Mouse (Mus musculus): ENCODE data around the gene Glis3.

Gene Glis3

GRCm38 (mm10) chr19:28389146-28389545 is 290.7 kb downstream of the Glis3 start:
- in situ Hi-C loops (cut with MboI, MseI) = no loop called here

GRCm38 (mm10) chr19:28383425-28383824 is 296.5 kb downstream of the Glis3 start:
- in situ Hi-C loops (cut with MboI, MseI) = no loop called here

GRCm38 (mm10) chr19:28382168-28382911 is 297.5 kb downstream of the Glis3 start:
- in situ Hi-C loops (cut with MboI, MseI) = no loop called here

GRCm38 (mm10) chr19:28381441-28381840 is 298.4 kb downstream of the Glis3 start:
- in situ Hi-C loops (cut with MboI, MseI) = no loop called here

GRCm38 (mm10) chr19:28380691-28381262 is 299.1 kb downstream of the Glis3 start:
- in situ Hi-C loops (cut with MboI, MseI) = no loop called here

- in situ Hi-C loops (cut with MboI, MseI) = no loop called here
Measured at GRCm38 (mm10) chr19:28377788-28378295, 302.0 kb downstream of the Glis3 start.

- in situ Hi-C loops (cut with MboI, MseI) = no loop called here
Measured at GRCm38 (mm10) chr19:28376401-28376800, 303.5 kb downstream of the Glis3 start.

GRCm38 (mm10) chr19:28375746-28376145 is 304.1 kb downstream of the Glis3 start:
- in situ Hi-C loops (cut with MboI, MseI) = no loop called here

- in situ Hi-C loops (cut with MboI, MseI) = no loop called here
Measured at GRCm38 (mm10) chr19:28374524-28374923, 305.4 kb downstream of the Glis3 start.

- in situ Hi-C loops (cut with MboI, MseI) = loop anchor here (10.0 kb wide), 1 partner anchor 913 kb away; no protein-coding TSS in a partner anchor
Measured at GRCm38 (mm10) chr19:28368215-28368614, 311.7 kb downstream of the Glis3 start.

GRCm38 (mm10) chr19:28367274-28367673 is 312.6 kb downstream of the Glis3 start:
- in situ Hi-C loops (cut with MboI, MseI) = loop anchor here (10.0 kb wide), 1 partner anchor 912 kb away; no protein-coding TSS in a partner anchor

- in situ Hi-C loops (cut with MboI, MseI) = loop anchor here (10.0 kb wide), 1 partner anchor 912 kb away; no protein-coding TSS in a partner anchor
Measured at GRCm38 (mm10) chr19:28366766-28367165, 313.1 kb downstream of the Glis3 start.

GRCm38 (mm10) chr19:28365897-28366296 is 314.0 kb downstream of the Glis3 start:
- in situ Hi-C loops (cut with MboI, MseI) = loop anchor here (10.0 kb wide), 1 partner anchor 911 kb away; no protein-coding TSS in a partner anchor

- in situ Hi-C loops (cut with MboI, MseI) = loop anchor here (5.0 to 10.0 kb wide), 2 partner anchors 199 to 906 kb away; no protein-coding TSS in a partner anchor
Measured at GRCm38 (mm10) chr19:28360884-28361283, 319.0 kb downstream of the Glis3 start.

GRCm38 (mm10) chr19:28357595-28357994 is 322.3 kb downstream of the Glis3 start:
- in situ Hi-C loops (cut with MboI, MseI) = no loop called here

- in situ Hi-C loops (cut with MboI, MseI) = no loop called here
Measured at GRCm38 (mm10) chr19:28351068-28352066, 328.5 kb downstream of the Glis3 start.

GRCm38 (mm10) chr19:28347080-28347825 is 332.6 kb downstream of the Glis3 start:
- in situ Hi-C loops (cut with MboI, MseI) = no loop called here

- in situ Hi-C loops (cut with MboI, MseI) = no loop called here
Measured at GRCm38 (mm10) chr19:28343640-28344039, 336.2 kb downstream of the Glis3 start.

GRCm38 (mm10) chr19:28337574-28337973 is 342.3 kb downstream of the Glis3 start:
- in situ Hi-C loops (cut with MboI, MseI) = no loop called here

- in situ Hi-C loops (cut with MboI, MseI) = no loop called here
Measured at GRCm38 (mm10) chr19:28336651-28337510, 343.0 kb downstream of the Glis3 start.

All from regulatory T cell (primary cell).